Mouse (Mus musculus) lung, adult 2 months (tissue): ENCODE data around the gene Pkmyt1.

Source experiments
- CTCF ChIP-seq: fragments of 200-500 bp; IDR thresholded peaks from 2 replicates; pipeline ENCODE4 v1.5.1; 2011; ENCODE audit warnings: mild to moderate bottlenecking, low read length, control low read depth; ENCODE audit not compliant: insufficient read depth
- POLR2A ChIP-seq: fragments of 200-500 bp; IDR thresholded peaks from 2 replicates; pipeline ENCODE4 v1.6.1; 2011; ENCODE audit warnings: low read depth, mild to moderate bottlenecking, control low read depth, low read length, borderline replicate concordance; ENCODE audit errors: extremely low read depth

DNA sequence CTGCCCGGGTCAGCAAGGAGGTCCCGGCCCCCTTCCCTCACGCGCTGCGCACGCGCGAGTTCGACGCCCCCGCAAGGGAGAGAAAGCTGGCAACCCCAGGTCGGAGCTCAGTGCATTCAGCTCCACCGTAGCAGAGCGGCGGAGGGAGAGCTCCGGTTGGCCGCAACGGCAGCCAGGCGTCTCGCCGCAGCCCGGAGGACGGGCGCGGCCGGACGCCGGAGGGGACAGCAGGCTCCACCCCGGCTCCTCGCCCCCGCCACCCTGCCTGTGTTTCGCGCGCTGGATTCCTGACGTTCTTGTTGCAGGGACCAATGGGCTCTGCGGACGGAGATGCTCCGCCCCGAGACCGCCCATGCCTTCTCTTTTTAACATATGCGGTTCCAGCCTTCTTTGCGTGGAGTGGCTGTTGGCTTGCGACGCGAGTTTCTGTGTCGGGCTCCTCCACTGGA is 14.0 kb downstream of the Pkmyt1 start:
- TF ChIP-seq POLR2A (peak; percentile 78), CTCF (no peak)
